18 mouse cellular contexts compared by ENCODE assay signal in genomic region chr13:59618463-59618862, GRCm38 (mm10).
"Had no signal": no experiment of that assay in that cellular context is flagged by ENCODE, and none has a peak within 500 bp of the region (broad histone marks: within the 10 kb centered on the region; RNA-seq: fewer than 3 reads in every experiment).

No protein-coding gene starts in this region.

- ATAC-seq: intestine, postnatal 0 days; midbrain, embryonic 15.5 days had no signal

- H3K4me2 ChIP-seq: limb, embryonic 13.5 days; midbrain, embryonic 12.5 days; midbrain, embryonic 15.5 days; neural tube, embryonic 13.5 days; stomach, embryonic 15.5 days had no signal

- H3K27me3 ChIP-seq: limb, embryonic 13.5 days; midbrain, embryonic 12.5 days; midbrain, embryonic 15.5 days; neural tube, embryonic 13.5 days; stomach, embryonic 15.5 days had no signal

- H3K9me3 ChIP-seq: limb, embryonic 10.5 days; limb, embryonic 13.5 days; midbrain, embryonic 12.5 days; midbrain, embryonic 15.5 days; neural tube, embryonic 13.5 days; stomach, embryonic 15.5 days had no signal

- H3K27ac ChIP-seq: limb, embryonic 10.5 days; limb, embryonic 13.5 days; midbrain, embryonic 12.5 days; midbrain, embryonic 15.5 days; neural tube, embryonic 13.5 days; stomach, embryonic 15.5 days had no signal

- H3K9ac ChIP-seq: limb, embryonic 13.5 days; midbrain, embryonic 12.5 days; midbrain, embryonic 15.5 days; neural tube, embryonic 13.5 days; stomach, embryonic 15.5 days had no signal

- H3K4me3 ChIP-seq: limb, embryonic 10.5 days; limb, embryonic 13.5 days; midbrain, embryonic 12.5 days; midbrain, embryonic 15.5 days; myocyte; neural tube, embryonic 13.5 days; stomach, embryonic 15.5 days had no signal

- DNase-seq: kidney, adult 2 months; kidney, postnatal 14 days; kidney, postnatal 4 days; lung, adult 2 months; lung, postnatal 14 days; lung, postnatal 4 days; retina, postnatal 1 day; right cerebral cortex, postnatal 25 days; spleen, adult 18-20 months; thymus, postnatal 25 days had no signal

- H3K4me1 ChIP-seq: limb, embryonic 10.5 days; limb, embryonic 13.5 days; midbrain, embryonic 12.5 days; midbrain, embryonic 15.5 days; neural tube, embryonic 13.5 days; stomach, embryonic 15.5 days had no signal
